Mouse (Mus musculus) ES-E14 (cell line): ENCODE measurements around the gene Hoxc11. TPM values are rescaled to one million over a fixed set of nuclear protein-coding genes. Genes with fewer than 3 reads are reported as not detected.

Experiments
- DNase-seq: peaks from one replicate; pipeline ENCODE4 v3.0.0-alpha.2; 2013; ENCODE audit warnings: low read depth, low spot score
- H3K27ac ChIP-seq: 2 replicates; pipeline ENCODE4 v1.5.1; 2012; ENCODE audit warnings: low read depth, mild to moderate bottlenecking, low read length, moderate library complexity, mixed read lengths; ENCODE audit not compliant: poor library complexity, insufficient read depth, severe bottlenecking
- H3K36me3 ChIP-seq: 2 replicates; pipeline ENCODE4 v1.6.1; 2012; ENCODE audit warnings: mild to moderate bottlenecking, low read length, moderate library complexity, mixed read lengths; ENCODE audit not compliant: control insufficient read depth, poor library complexity, insufficient read depth, severe bottlenecking
- H3K4me1 ChIP-seq, 2 experiments: fragments of 150-350 bp in 1 of 2; sonication (generic) in 1 of 2; 2 replicates each; pipeline ENCODE4 v1.6.1; 2012; ENCODE audit warnings: low read length in 2 of 2, mild to moderate bottlenecking in 1 of 2, mixed read lengths in 1 of 2; ENCODE audit not compliant: control insufficient read depth in 2 of 2, insufficient read depth in 2 of 2, poor library complexity in 1 of 2
- H3K4me3 ChIP-seq, 2 experiments: fragments of 150-350 bp in 1 of 2; sonication (generic) in 1 of 2; 2 replicates each; pipeline ENCODE4 v1.5.1; 2012; ENCODE audit warnings: low read length in 2 of 2, low read depth in 1 of 2, mild to moderate bottlenecking in 1 of 2, mixed read lengths in 1 of 2; ENCODE audit not compliant: insufficient read depth in 1 of 2, poor library complexity in 1 of 2, severe bottlenecking in 1 of 2
- H3K9ac ChIP-seq: 2 replicates; pipeline ENCODE4 v1.6.1; 2012; ENCODE audit warnings: low read depth, mild to moderate bottlenecking, low read length, mixed read lengths; ENCODE audit not compliant: poor library complexity, insufficient read depth, severe bottlenecking
- H3K9me3 ChIP-seq: fragments of 150-350 bp; sonication (generic); 2 replicates; pipeline ENCODE4 v1.6.1; 2012; ENCODE audit warnings: low read depth, mild to moderate bottlenecking, low read length; ENCODE audit not compliant: control insufficient read depth, insufficient read depth
- CHD2 ChIP-seq: IDR thresholded peaks from 2 replicates; pipeline ENCODE4 v1.6.1; 2014; ENCODE audit warnings: mild to moderate bottlenecking, low read depth, low read length, inconsistent platforms
- HCFC1 ChIP-seq: IDR thresholded peaks from 2 replicates; pipeline ENCODE4 v1.6.1; 2012; ENCODE audit warnings: low read length, inconsistent platforms, borderline replicate concordance; ENCODE audit not compliant: insufficient read depth
- MAFK ChIP-seq: IDR thresholded peaks from 2 replicates; pipeline ENCODE4 v1.6.1; 2014; ENCODE audit warnings: mild to moderate bottlenecking, low read depth, low read length, inconsistent platforms; ENCODE audit not compliant: insufficient read depth
- ZC3H11A ChIP-seq: IDR thresholded peaks from 2 replicates; pipeline ENCODE4 v1.6.1; 2012; ENCODE audit warnings: low read depth, mild to moderate bottlenecking, inconsistent platforms, low read length, borderline replicate concordance
- ZNF384 ChIP-seq: IDR thresholded peaks from 2 replicates; pipeline ENCODE4 v1.6.1; 2012; ENCODE audit warnings: low read depth, low read length, inconsistent platforms
- in situ Hi-C, 2 experiments: fragments of 600-800 bp; cut with MboI; formaldehyde crosslinking; loops; one replicate each; pipeline ENCODE4 v1.15.1; 2025; ENCODE audit warnings: low sequenced_read_pairs in 2 of 2, inconsistent platforms in 1 of 2; ENCODE audit not compliant: unreplicated experiment in 2 of 2
- total RNA-seq: library from RNA; depleted of rRNA; stranded (reverse); fragments of 300-350 nt; gene quantifications from 2 replicates; pipeline ENCODE4 v1.2.3, GENCODE M21; 2012

Gene Hoxc11
- total RNA-seq, 1 experiment = not detected

DNA sequence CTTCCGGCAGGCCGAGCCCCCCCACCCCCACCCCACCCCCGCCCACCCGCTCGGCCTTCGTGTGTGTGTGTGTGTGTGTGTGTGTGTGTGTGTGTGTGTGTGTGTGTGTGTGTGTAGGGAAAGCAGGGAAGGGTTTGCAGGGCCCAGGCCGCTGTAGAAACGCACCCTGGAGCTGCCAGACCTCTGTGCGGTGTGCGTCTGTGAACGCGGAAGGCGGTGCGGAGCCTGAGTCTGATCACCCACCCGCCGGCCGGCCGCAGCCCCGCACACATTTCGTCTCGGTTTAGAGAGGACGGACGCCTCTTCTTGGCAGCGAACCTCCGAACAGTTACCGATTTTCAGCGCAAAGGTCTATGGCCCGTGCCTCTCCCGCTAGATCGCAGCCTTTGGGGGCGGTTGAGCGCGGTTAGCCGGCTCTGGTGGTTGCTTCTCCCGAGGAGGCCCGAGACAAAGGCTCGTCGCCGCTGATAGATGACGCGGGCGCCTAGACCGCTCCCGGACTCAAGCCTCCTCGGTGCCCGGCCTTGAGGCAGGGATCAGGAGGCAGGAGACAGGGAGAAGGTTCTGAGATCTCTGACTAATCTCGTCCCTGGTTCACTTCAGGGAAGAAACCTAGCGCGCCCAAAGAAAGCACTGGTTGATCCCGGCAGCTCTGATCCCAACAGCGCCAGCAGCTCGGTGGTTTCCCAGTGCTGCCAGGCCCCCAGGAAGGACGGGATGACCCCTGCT is 11.3 kb upstream of the Hoxc11 start:
- Histone ChIP-seq H3K9me3 (no peaks in the 10 kb centered on the region), H3K4me1 (peaks cover 0 to 4% of the 10 kb centered on the region in 2 experiments; a peak in 2 of 4 replicates), H3K36me3 (no peaks in the 10 kb centered on the region), H3K27ac (no peak overlapping the region), H3K9ac (no peak overlapping the region), H3K4me3 (peak overlapping the region; percentile 25 to 52; a peak in 3 of 4 replicates)
- no peak for TF ChIP-seq ZC3H11A
- in situ Hi-C loops = loop anchor here in 1 of 2 experiments (25.0 kb wide), 1 partner anchor 931 kb away; the partner anchor contains the start of gene Krt8
- no peak for DNase-seq

DNA sequence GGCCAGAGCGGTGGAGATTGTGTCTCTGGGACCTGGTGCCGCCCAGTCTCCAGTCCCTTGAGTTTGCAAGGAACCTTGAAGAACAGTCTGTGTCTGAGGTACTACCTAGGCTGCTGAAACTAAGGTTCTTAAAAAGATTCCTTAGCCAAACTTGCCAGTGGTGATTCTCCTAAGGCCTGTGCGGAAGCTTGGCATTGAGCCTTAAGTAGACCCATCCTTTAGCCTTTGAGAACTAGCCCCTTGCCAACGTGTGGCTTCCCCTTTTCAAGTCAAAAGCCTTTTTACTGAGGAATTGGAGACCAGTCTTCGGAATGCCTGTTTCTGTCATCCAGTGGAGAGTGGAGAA is 10.8 kb upstream of the Hoxc11 start:
- in situ Hi-C loops = loop anchor here in 1 of 2 experiments (25.0 kb wide), 1 partner anchor 931 kb away; the partner anchor contains the start of gene Krt8
- H3K4me1 ChIP-seq = peaks cover 0 to 4% of the 10 kb centered on the region in 2 experiments; a peak in 2 of 4 replicates
- no peaks in the 10 kb centered on the region for H3K9me3 ChIP-seq
- no peak overlapping the region for H3K9ac ChIP-seq
- TF ChIP-seq CHD2 = no peak
- no peak for TF ChIP-seq ZNF384
- TF ChIP-seq MAFK = no peak
- TF ChIP-seq HCFC1 = no peak
- TF ChIP-seq ZC3H11A = no peak
- H3K36me3 ChIP-seq = no peaks in the 10 kb centered on the region
- no peak for DNase-seq
- H3K4me3 ChIP-seq = peak overlapping the region in 1 of 2 experiments; percentile 52; a peak in 1 of 4 replicates
- no peak overlapping the region for H3K27ac ChIP-seq

DNA sequence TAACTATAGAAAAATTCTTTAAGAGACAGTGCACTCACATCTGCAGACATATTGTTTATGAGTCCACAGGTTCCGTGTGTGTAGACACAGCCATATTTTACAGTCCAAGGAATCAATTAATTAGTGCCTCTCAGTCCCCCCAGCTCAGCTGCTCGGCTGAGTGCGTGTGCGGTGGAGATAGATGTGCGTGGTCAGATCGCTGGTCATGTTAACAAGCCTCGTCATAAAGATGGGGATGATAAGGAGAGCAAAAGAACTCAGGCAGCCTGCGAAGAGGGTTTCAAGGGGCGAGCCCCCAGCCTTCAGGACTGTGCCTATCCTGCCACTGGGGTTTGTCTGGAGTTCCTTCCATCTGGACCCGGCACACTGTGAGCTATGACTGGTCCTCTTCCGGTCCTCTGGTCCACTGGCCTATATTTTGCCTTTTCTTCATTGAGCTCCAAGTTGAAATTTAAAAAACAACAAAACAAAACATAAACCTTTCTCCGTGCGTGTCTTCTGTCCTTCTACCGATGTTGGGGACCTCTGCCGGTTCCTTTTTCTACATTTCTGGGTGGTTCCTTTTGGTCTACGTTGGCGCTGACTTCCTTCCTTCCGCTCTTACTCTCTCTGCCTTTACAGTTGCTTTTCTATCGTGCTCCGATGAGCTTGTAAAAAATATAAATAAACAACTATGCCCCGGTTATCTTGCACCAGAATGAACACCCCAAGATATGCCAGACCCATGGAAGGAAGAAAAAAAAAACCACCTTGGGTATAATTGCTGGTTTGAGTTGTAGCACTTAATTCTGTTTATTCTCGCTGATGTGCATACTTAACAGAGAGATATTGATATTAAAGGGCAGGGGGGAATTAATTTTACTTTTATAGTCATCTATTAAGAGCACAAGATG is 8.8 kb upstream of the Hoxc11 start:
- H3K4me1 ChIP-seq = no peaks in the 10 kb centered on the region; a peak in 2 of 4 replicates
- no peak overlapping the region for H3K4me3 ChIP-seq
- TF ChIP-seq CHD2 (no peak), MAFK (no peak), ZNF384 (no peak), HCFC1 (no peak), ZC3H11A (no peak)
- H3K9me3 ChIP-seq = no peaks in the 10 kb centered on the region
- no peak overlapping the region for H3K9ac ChIP-seq
- no peaks in the 10 kb centered on the region for H3K36me3 ChIP-seq
- no peak for DNase-seq
- H3K27ac ChIP-seq = no peak overlapping the region
- in situ Hi-C loops = loop anchor here in 1 of 2 experiments (25.0 kb wide), 1 partner anchor 933 kb away; the partner anchor contains the start of gene Krt8

DNA sequence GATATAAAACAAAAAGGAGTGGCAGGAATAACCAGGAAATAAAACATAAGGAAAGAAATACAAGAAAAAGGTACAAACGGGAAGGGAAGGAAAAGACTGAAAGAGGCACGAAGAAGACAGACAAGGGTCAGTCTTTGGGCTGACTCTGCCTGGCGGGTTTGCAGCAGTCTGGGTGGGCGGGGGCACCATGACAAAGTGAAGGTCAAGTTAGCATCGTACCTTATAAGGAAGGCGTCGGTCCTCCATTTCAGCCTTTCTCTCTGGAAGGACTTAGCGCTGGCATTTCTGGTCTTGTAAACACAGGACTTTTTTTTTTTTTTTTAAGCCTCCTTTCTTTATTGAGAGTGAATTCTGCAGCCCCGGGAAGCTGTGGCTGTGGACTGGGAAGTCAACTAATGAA is 7.0 kb upstream of the Hoxc11 start:
- no peaks in the 10 kb centered on the region for H3K36me3 ChIP-seq
- H3K9me3 ChIP-seq = no peaks in the 10 kb centered on the region
- H3K27ac ChIP-seq = no peak overlapping the region
- H3K4me1 ChIP-seq = no peaks in the 10 kb centered on the region; a peak in 2 of 4 replicates
- DNase-seq = no peak
- in situ Hi-C loops = loop anchor here in 1 of 2 experiments (25.0 kb wide), 1 partner anchor 935 kb away; the partner anchor contains the start of gene Krt8
- TF ChIP-seq CHD2 (no peak), ZNF384 (0 out of 2 replicates have a peak, but pooled peaks have one; percentile 18)
- H3K4me3 ChIP-seq = no peak overlapping the region
- H3K9ac ChIP-seq = no peak overlapping the region
